Mouse (Mus musculus) limb, embryonic 11.5 days (tissue): Measurements from ENCODE around the gene Cdh5. TPM values are rescaled to one million over a fixed set of nuclear protein-coding genes. Genes with fewer than 3 reads are reported as not detected.

ENCODE experiments used
- ATAC-seq: fragments of 200-750 bp; cut with Nextera tagmentation; 2 replicates; pipeline ENCODE4 v1.8.0; 2017; ENCODE audit warnings: low read depth; ENCODE audit not compliant: insufficient number of reproducible peaks, low FRiP score, low TSS enrichment
- DNase-seq: peaks from one replicate; pipeline ENCODE4 v3.0.0-alpha.2; 2015; ENCODE audit warnings: low spot score
- H3K27ac ChIP-seq: fragments of 300-500 bp; sonication (generic); replicated peaks from 2 replicates; pipeline ENCODE4 v1.5.1; 2014; ENCODE audit warnings: low read depth, mild to moderate bottlenecking, low read length
- H3K27me3 ChIP-seq: fragments of 300-500 bp; sonication (generic); 2 replicates; pipeline ENCODE4 v1.6.1; 2014; ENCODE audit warnings: mild to moderate bottlenecking, low read length, mixed read lengths; ENCODE audit not compliant: control insufficient read depth, insufficient read depth
- H3K36me3 ChIP-seq: fragments of 300-500 bp; sonication (generic); 2 replicates; pipeline ENCODE4 v1.6.1; 2014; ENCODE audit warnings: mild to moderate bottlenecking, low read length, moderate library complexity, mixed read lengths; ENCODE audit not compliant: control insufficient read depth, insufficient read depth
- H3K4me1 ChIP-seq: fragments of 300-500 bp; sonication (generic); 2 replicates; pipeline ENCODE4 v1.6.1; 2014; ENCODE audit warnings: low read length, mixed read lengths; ENCODE audit not compliant: control insufficient read depth, insufficient read depth
- H3K4me2 ChIP-seq: fragments of 300-500 bp; sonication (generic); 2 replicates; pipeline ENCODE4 v1.6.1; 2014; ENCODE audit warnings: low read depth, mild to moderate bottlenecking, moderate library complexity; ENCODE audit not compliant: severe bottlenecking
- H3K4me3 ChIP-seq: fragments of 300-500 bp; sonication (generic); 2 replicates; pipeline ENCODE4 v1.5.1; 2014; ENCODE audit warnings: low read depth, low read length
- H3K9ac ChIP-seq: fragments of 300-500 bp; sonication (generic); 2 replicates; pipeline ENCODE4 v1.6.1; 2014; ENCODE audit warnings: mild to moderate bottlenecking, low read length
- H3K9me3 ChIP-seq: fragments of 300-500 bp; sonication (generic); 2 replicates; pipeline ENCODE4 v1.6.1; 2016; ENCODE audit warnings: low read length; ENCODE audit not compliant: control insufficient read depth
- WGBS: fragments of 180-500 bp; shearing (Covaris S2); extraction: QIAGEN DNeasy Blood & Tissue Kit; methylation state at CpG from one replicate; pipeline ENCODE4 v1.1.7; 2014; 5-methylcytosine and 5-hydroxymethylcytosine counted together
- polyA plus RNA-seq: library from polyadenylated mRNA; unstranded; fragments of >200 nt; fragmentation: Nextera tagmentation; extraction: Ambion mirVana; gene quantifications from 2 replicates; pipeline ENCODE4 v1.2.1, GENCODE M21; 2014

Gene Cdh5
- polyA plus RNA-seq, 1 experiment from 2014 or later: 22.4 TPM

GRCm38 (mm10) chr8:104160731-104161130 is 59.3 kb downstream of the Cdh5 start:
- no peaks in the 10 kb centered on the region for H3K9me3 ChIP-seq
- no peaks in the 10 kb centered on the region for H3K36me3 ChIP-seq
- no peaks in the 10 kb centered on the region for H3K27me3 ChIP-seq
- no peak overlapping the region for H3K4me2 ChIP-seq
- no peak overlapping the region for H3K4me3 ChIP-seq
- 67% methylated on average over 5 of the region's 5 CpGs for WGBS
- H3K4me1 ChIP-seq: no peaks in the 10 kb centered on the region
- DNase-seq (no peak), ATAC-seq (no peak)
- no peak overlapping the region for H3K9ac ChIP-seq
- H3K27ac ChIP-seq: no peak overlapping the region

- no peak overlapping the region for H3K9ac ChIP-seq
- no peak overlapping the region for H3K27ac ChIP-seq
- no peak overlapping the region for H3K4me2 ChIP-seq
- no peaks in the 10 kb centered on the region for H3K9me3 ChIP-seq
- 74% methylated on average over 3 of the region's 3 CpGs for WGBS
- no peaks in the 10 kb centered on the region; the same call in 1 of the 2 replicates for H3K4me1 ChIP-seq
- ATAC-seq: no peak
- no peak for DNase-seq
- H3K36me3 ChIP-seq: no peaks in the 10 kb centered on the region
- no peak overlapping the region for H3K4me3 ChIP-seq
- H3K27me3 ChIP-seq: peaks cover 40% of the 10 kb centered on the region
Measured at GRCm38 (mm10) chr8:104169461-104169860, 68.0 kb downstream of the Cdh5 start.

GRCm38 (mm10) chr8:104170118-104171049 is 69.0 kb downstream of the Cdh5 start, which contains the start of gene Bean1:
TSS of gene Bean1 (plus strand) at chr8:104170442.
- Histone ChIP-seq H3K4me1 (no peaks in the 10 kb centered on the region; the same call in 1 of the 2 replicates), H3K4me3 (peak within 1 kb of the TSS; percentile 48), H3K9ac (peak within 1 kb of the TSS; percentile 52), H3K36me3 (no peaks in the 10 kb centered on the region), H3K9me3 (no peaks in the 10 kb centered on the region), H3K27ac (no peak within 1 kb of the TSS), H3K27me3 (peaks cover 40% of the 10 kb centered on the region), H3K4me2 (peak within 1 kb of the TSS; percentile 88)
- ATAC-seq (peak; percentile 73), DNase-seq (peak; percentile 57)
- 2% methylated on average over 80 of the region's 87 CpGs for WGBS

- Histone ChIP-seq H3K9ac (peak overlapping the region; percentile 52), H3K4me1 (no peaks in the 10 kb centered on the region; the same call in 1 of the 2 replicates), H3K4me3 (peak overlapping the region; percentile 48), H3K9me3 (no peaks in the 10 kb centered on the region), H3K36me3 (no peaks in the 10 kb centered on the region), H3K4me2 (peak overlapping the region; percentile 88), H3K27ac (no peak overlapping the region), H3K27me3 (peaks cover 40% of the 10 kb centered on the region)
- DNase-seq: no peak
- ATAC-seq: no peak
- 5% methylated on average over 32 of the region's 32 CpGs for WGBS
Measured at GRCm38 (mm10) chr8:104171050-104171620, 69.7 kb downstream of the Cdh5 start.

- no peaks in the 10 kb centered on the region; the same call in 1 of the 2 replicates for H3K4me1 ChIP-seq
- no peak overlapping the region for H3K4me3 ChIP-seq
- H3K27me3 ChIP-seq: peaks cover 40% of the 10 kb centered on the region
- ATAC-seq: no peak
- no peak overlapping the region for H3K27ac ChIP-seq
- H3K9ac ChIP-seq: no peak overlapping the region
- H3K4me2 ChIP-seq: no peak overlapping the region
- WGBS: 90% methylated on average over 6 of the region's 6 CpGs
- H3K9me3 ChIP-seq: no peaks in the 10 kb centered on the region
- DNase-seq: peak; percentile 17
- H3K36me3 ChIP-seq: no peaks in the 10 kb centered on the region
Measured at GRCm38 (mm10) chr8:104172420-104172819, 71.0 kb downstream of the Cdh5 start.

GRCm38 (mm10) chr8:104175848-104176527 is 74.6 kb downstream of the Cdh5 start:
- 79% methylated on average over 8 of the region's 8 CpGs for WGBS

GRCm38 (mm10) chr8:104177054-104177453 is 75.6 kb downstream of the Cdh5 start:
- Histone ChIP-seq H3K9ac (no peak overlapping the region), H3K4me1 (no peaks in the 10 kb centered on the region)
- no peak for ATAC-seq

More at GRCm38 (mm10) chr8:104175848-104176527, 74.6 kb downstream of the Cdh5 start:
- Histone ChIP-seq H3K27ac (no peak overlapping the region), H3K27me3 (peaks cover 26% of the 10 kb centered on the region), H3K4me3 (no peak overlapping the region), H3K4me1 (no peaks in the 10 kb centered on the region), H3K9me3 (no peaks in the 10 kb centered on the region), H3K36me3 (no peaks in the 10 kb centered on the region), H3K9ac (no peak overlapping the region), H3K4me2 (no peak overlapping the region)
- no peak for DNase-seq
- ATAC-seq: 0 out of 2 replicates have a peak, but pooled peaks have one; percentile 32

GRCm38 (mm10) chr8:104184905-104185304 is 83.5 kb downstream of the Cdh5 start:
- Histone ChIP-seq H3K4me2 (no peak overlapping the region), H3K9ac (no peak overlapping the region), H3K27ac (no peak overlapping the region), H3K27me3 (no peaks in the 10 kb centered on the region), H3K4me3 (no peak overlapping the region), H3K9me3 (no peaks in the 10 kb centered on the region), H3K36me3 (no peaks in the 10 kb centered on the region), H3K4me1 (no peaks in the 10 kb centered on the region)
- 35% methylated on average over 6 of the region's 6 CpGs for WGBS
- DNase-seq (no peak), ATAC-seq (no peak)

More at GRCm38 (mm10) chr8:104177054-104177453, 75.6 kb downstream of the Cdh5 start:
- DNase-seq: no peak
- 74% methylated on average over 4 of the region's 4 CpGs for WGBS
- Histone ChIP-seq H3K27ac (no peak overlapping the region), H3K4me2 (no peak overlapping the region), H3K4me3 (no peak overlapping the region), H3K36me3 (no peaks in the 10 kb centered on the region), H3K27me3 (peaks cover 16% of the 10 kb centered on the region), H3K9me3 (no peaks in the 10 kb centered on the region)
